Mouse (Mus musculus) cerebellum, adult 18-20 months (tissue): ENCODE measurements around the gene Zfyve16.

Source experiments
- DNase-seq, 2 experiments: peaks; one replicate each; pipeline ENCODE4 v3.0.0; 2021

Zfyve16 gene

GRCm38 (mm10) chr13:92464698-92465097, 66.0 kb downstream of the Zfyve16 start:
- no peak for DNase-seq

DNA sequence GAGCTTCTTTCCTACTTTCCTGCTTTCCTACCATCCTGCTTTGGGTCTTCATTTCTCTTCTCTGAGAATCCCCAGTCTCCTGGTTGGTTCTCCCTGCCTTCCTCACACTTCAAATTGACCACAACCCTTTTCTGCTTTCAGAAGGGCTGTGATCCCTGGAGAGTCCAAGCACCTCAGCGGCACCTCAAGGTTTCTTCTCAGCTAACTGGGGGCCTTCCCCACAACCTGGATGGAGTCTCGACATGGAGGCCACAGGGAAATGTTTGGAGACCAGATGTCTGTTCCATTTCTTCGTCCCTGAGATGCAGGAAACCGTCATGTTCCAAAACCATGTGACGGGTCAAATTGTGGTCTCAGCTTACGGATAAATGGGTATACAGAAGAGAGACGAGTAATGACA, 83.8 kb downstream of the Zfyve16 start:
- no peak for DNase-seq

- no peak for DNase-seq
These were observed 90.4 kb downstream of the Zfyve16 start for GRCm38 (mm10) chr13:92440286-92440685.

- no peak for DNase-seq
These were observed 92.0 kb downstream of the Zfyve16 start for GRCm38 (mm10) chr13:92438656-92439055.
